Mouse (Mus musculus) liver, embryonic 14.5 days (tissue): ENCODE results near the gene Parva. TPM values are rescaled to one million over a fixed set of nuclear protein-coding genes. Genes with fewer than 3 reads are reported as not detected.

Source experiments
- ATAC-seq: fragments of 200-750 bp; cut with Nextera tagmentation; 2 replicates; pipeline ENCODE4 v1.8.0; 2017; ENCODE audit warnings: moderate number of reproducible peaks, mild to moderate bottlenecking, moderate library complexity; ENCODE audit not compliant: insufficient read depth
- DNase-seq, 3 experiments: peaks; one replicate each; pipeline ENCODE4 v3.0.0-alpha.2; 2012 to 2013; ENCODE audit warnings: low read depth in 3 of 3, low spot score in 3 of 3
- H3K27ac ChIP-seq: fragments of 300-500 bp; sonication (generic); 2 replicates; pipeline ENCODE4 v1.5.1; 2014; ENCODE audit warnings: moderate library complexity, mild to moderate bottlenecking, control low read depth, inconsistent platforms
- H3K27me3 ChIP-seq: fragments of 300-500 bp; sonication (generic); 2 replicates; pipeline ENCODE4 v1.6.1; 2014; ENCODE audit warnings: mild to moderate bottlenecking, low read length, moderate library complexity; ENCODE audit not compliant: control insufficient read depth, insufficient read depth
- H3K36me3 ChIP-seq: fragments of 300-500 bp; sonication (generic); replicated peaks from 2 replicates; pipeline ENCODE4 v1.6.1; 2014; ENCODE audit warnings: low read depth; ENCODE audit not compliant: control insufficient read depth, insufficient read depth
- H3K4me1 ChIP-seq, 2 experiments: fragments of 200-500 bp in 1 of 2; fragments of 300-500 bp in 1 of 2; sonication (generic) in 1 of 2; replicated peaks; 2 replicates each; pipeline ENCODE4 v1.6.1; 2012 to 2014; ENCODE audit warnings: antibody characterized with exemption in 1 of 2, inconsistent platforms in 1 of 2, low read length in 1 of 2; ENCODE audit not compliant: control insufficient read depth in 2 of 2, insufficient read depth in 2 of 2
- H3K4me2 ChIP-seq: fragments of 300-500 bp; sonication (generic); 2 replicates; pipeline ENCODE4 v1.6.1; 2014; ENCODE audit warnings: low read depth, mild to moderate bottlenecking, control low read depth, moderate library complexity
- H3K4me3 ChIP-seq, 2 experiments: fragments of 200-500 bp in 1 of 2; fragments of 300-500 bp in 1 of 2; sonication (generic) in 1 of 2; 2 replicates each; pipeline ENCODE4 v1.5.1; 2012 to 2014; ENCODE audit warnings: low read depth in 2 of 2, low read length in 2 of 2, mild to moderate bottlenecking in 2 of 2, control low read depth in 1 of 2, inconsistent platforms in 1 of 2, moderate library complexity in 1 of 2; ENCODE audit not compliant: insufficient read depth in 1 of 2
- H3K9ac ChIP-seq: fragments of 300-500 bp; sonication (generic); replicated peaks from 2 replicates; pipeline ENCODE4 v1.6.1; 2014; ENCODE audit warnings: mild to moderate bottlenecking, control low read depth, moderate library complexity
- H3K9me3 ChIP-seq: fragments of 300-500 bp; sonication (generic); 2 replicates; pipeline ENCODE4 v1.6.1; 2016; ENCODE audit warnings: low read length, mixed read lengths; ENCODE audit not compliant: control insufficient read depth
- CTCF ChIP-seq: IDR thresholded peaks from 2 replicates; pipeline ENCODE4 v1.5.1; 2016; ENCODE audit warnings: antibody characterized with exemption, low read depth, control low read depth
- EP300 ChIP-seq: IDR thresholded peaks from 2 replicates; pipeline ENCODE4 v1.6.1; 2016; ENCODE audit warnings: antibody characterized with exemption, low read depth
- WGBS: fragments of 180-500 bp; shearing (Covaris S2); extraction: QIAGEN DNeasy Blood & Tissue Kit; methylation state at CpG from one replicate; pipeline ENCODE4 v1.1.7; 2014; ENCODE audit not compliant: insufficient replicate concordance; 5-methylcytosine and 5-hydroxymethylcytosine counted together
- polyA plus RNA-seq, 2 experiments: library from polyadenylated mRNA; depleted of rRNA in 1 of 2; stranded (reverse) in 1 of 2; unstranded in 1 of 2; fragments of >200 nt; fragmentation: Nextera tagmentation in 1 of 2; extraction: Ambion mirVana in 1 of 2; gene quantifications; 2 replicates each; pipeline versions ENCODE4 v1.2.1 to v1.2.3; 2012 to 2014

The Parva gene
- polyA plus RNA-seq, 2 experiments = 3.6 to 4.7 TPM

DNA sequence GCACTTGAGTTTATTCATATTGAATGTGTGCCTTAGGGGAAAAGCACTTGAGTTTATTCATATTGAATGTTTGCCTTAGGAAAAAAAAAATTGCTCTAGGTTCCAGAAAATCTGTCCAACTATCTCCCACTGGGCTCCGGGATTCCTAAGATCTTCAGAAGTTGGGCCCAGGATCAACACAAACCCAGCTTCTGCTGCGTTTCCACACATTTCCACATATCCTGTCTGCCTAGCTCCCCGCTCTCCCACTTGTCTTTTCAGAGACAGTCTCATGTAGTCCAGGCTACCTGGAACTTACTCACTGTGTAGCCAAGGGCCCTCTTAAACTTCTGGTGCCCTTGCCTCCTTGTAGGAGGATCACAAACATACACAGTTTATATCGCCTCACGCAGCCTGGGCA lies 175.7 kb downstream of the Parva start:
- ATAC-seq (no peak), DNase-seq (no peak)
- H3K4me1 ChIP-seq = no peaks in the 10 kb centered on the region
- no peaks in the 10 kb centered on the region for H3K9me3 ChIP-seq
- no peak overlapping the region for H3K27ac ChIP-seq
- TF ChIP-seq EP300 = no peak
- no peak for TF ChIP-seq CTCF
- no peak overlapping the region for H3K4me3 ChIP-seq
- no peaks in the 10 kb centered on the region for H3K27me3 ChIP-seq
- 67% methylated on average over 5 of the region's 5 CpGs for WGBS
- no peaks in the 10 kb centered on the region for H3K36me3 ChIP-seq
- no peak overlapping the region for H3K9ac ChIP-seq
- no peak overlapping the region for H3K4me2 ChIP-seq

DNA sequence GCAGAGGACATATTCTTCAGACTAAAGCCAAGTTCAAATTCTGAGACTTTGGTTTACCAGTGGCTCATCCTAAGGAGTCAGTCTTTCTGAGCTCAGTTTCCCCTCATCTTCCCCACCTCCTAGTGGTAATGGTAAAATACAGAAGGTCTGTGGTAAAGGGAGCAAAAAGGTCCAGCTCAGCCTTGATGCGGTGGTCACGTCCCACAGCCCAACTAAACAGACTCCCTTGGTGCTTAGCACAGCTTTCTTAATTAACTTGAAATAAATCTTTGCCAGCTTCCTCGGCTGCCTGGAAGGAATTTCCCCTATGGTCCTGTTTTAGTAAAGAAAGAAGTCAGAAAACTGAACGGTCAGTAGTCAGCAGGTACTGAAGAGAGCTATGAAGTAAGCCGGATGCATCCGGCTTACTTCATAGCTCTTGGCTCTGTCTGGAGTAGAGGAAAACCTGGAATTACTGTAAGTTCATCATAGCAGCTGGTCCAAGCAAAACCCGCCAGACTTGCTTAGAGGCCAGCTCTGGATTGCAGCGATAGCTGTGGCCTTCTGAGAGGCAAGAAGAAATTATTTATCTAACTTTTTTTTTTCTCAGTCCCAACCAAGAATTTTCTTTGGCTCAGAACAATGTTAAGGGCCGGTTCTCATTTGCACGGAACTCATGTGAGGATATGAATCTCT lies 176.3 kb downstream of the Parva start:
- H3K27ac ChIP-seq = no peak overlapping the region
- H3K4me3 ChIP-seq = no peak overlapping the region
- no peak for TF ChIP-seq EP300
- no peak for TF ChIP-seq CTCF
- H3K9ac ChIP-seq = no peak overlapping the region
- DNase-seq (no peak), ATAC-seq (no peak)
- H3K36me3 ChIP-seq = no peaks in the 10 kb centered on the region
- no peaks in the 10 kb centered on the region for H3K9me3 ChIP-seq
- no peaks in the 10 kb centered on the region for H3K4me1 ChIP-seq
- no peaks in the 10 kb centered on the region for H3K27me3 ChIP-seq
- WGBS = 70% methylated on average over 10 of the region's 10 CpGs
- H3K4me2 ChIP-seq = no peak overlapping the region

GRCm38 (mm10) chr7:112604209-112604608 lies 176.9 kb downstream of the Parva start:
- DNase-seq (no peak), ATAC-seq (no peak)
- no peak overlapping the region for H3K4me3 ChIP-seq
- WGBS = 68% methylated on average over 8 of the region's 8 CpGs
- no peak overlapping the region for H3K9ac ChIP-seq
- no peaks in the 10 kb centered on the region for H3K9me3 ChIP-seq
- no peak overlapping the region for H3K4me2 ChIP-seq
- no peaks in the 10 kb centered on the region for H3K27me3 ChIP-seq
- no peaks in the 10 kb centered on the region for H3K4me1 ChIP-seq
- no peak overlapping the region for H3K27ac ChIP-seq
- H3K36me3 ChIP-seq = no peaks in the 10 kb centered on the region
- no peak for TF ChIP-seq CTCF

- H3K27ac ChIP-seq = no peak overlapping the region
- no peaks in the 10 kb centered on the region for H3K36me3 ChIP-seq
- ATAC-seq (no peak), DNase-seq (no peak)
- no peak overlapping the region for H3K9ac ChIP-seq
- H3K27me3 ChIP-seq = no peaks in the 10 kb centered on the region
- no peak overlapping the region for H3K4me2 ChIP-seq
- H3K9me3 ChIP-seq = no peaks in the 10 kb centered on the region
- WGBS = 66% methylated on average over 3 of the region's 3 CpGs
- H3K4me1 ChIP-seq = no peaks in the 10 kb centered on the region
- TF ChIP-seq EP300 (no peak), CTCF (no peak)
- H3K4me3 ChIP-seq = no peak overlapping the region
Observed at GRCm38 (mm10) chr7:112614046-112614790, 186.9 kb downstream of the Parva start.

DNA sequence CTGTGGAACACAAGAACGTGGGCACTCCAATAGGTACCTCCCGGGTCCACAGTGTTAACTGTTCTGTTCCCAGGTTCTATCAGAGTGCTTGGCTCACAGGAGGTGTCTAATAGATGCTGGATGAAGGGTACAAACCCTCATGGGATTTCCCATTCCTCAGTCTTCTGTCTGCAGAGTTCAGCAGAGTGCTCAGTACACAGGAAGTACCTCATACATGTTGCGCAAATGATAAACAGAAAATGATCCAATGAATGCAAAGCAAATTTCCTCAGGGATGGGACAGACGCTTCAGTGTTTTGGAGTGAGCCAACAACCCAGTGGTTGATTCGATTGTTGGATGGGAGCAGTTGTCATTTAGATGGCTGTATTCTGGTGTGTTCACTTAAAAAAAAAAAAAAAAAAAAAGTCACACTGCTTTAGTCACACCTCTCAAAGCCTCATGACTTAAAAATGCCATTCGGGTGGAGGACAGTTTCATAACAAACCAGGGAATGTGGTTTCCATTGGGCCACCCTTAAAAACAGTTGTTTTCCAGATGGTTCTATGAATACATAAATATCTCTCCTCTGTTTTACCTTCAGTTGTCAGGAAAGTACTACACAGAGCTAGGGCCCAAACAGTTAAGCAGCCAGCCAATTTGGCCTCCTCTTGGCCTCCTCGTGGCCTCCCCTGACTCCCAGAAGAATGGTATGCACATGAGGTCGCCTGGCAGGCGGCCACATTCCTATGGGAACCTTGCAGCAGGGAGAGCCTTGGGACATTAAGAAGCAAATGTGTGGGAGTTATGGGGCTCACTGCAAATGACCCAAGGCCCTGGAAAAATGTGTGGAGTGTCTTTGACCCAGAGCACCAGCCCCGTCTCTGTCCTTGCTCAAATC lies 187.7 kb downstream of the Parva start:
- TF ChIP-seq CTCF (no peak), EP300 (no peak)
- no peak overlapping the region for H3K9ac ChIP-seq
- no peak overlapping the region for H3K4me2 ChIP-seq
- no peaks in the 10 kb centered on the region for H3K9me3 ChIP-seq
- no peaks in the 10 kb centered on the region for H3K4me1 ChIP-seq
- H3K4me3 ChIP-seq = no peak overlapping the region
- no peaks in the 10 kb centered on the region for H3K27me3 ChIP-seq
- no peak for DNase-seq
- WGBS = 49% methylated on average over 10 of the region's 10 CpGs
- H3K27ac ChIP-seq = no peak overlapping the region
- no peaks in the 10 kb centered on the region for H3K36me3 ChIP-seq
- ATAC-seq = no peak
